Mouse (Mus musculus) T-helper 17 cell (primary cell): ENCODE results near the gene Cdc6.

Experiments used
- in situ Hi-C, 2 experiments: fragments of 300-600 bp; cut with MboI, MseI; formaldehyde crosslinking; loops; 1 replicate in 1 of 2; 2 replicates in 1 of 2; pipeline ENCODE4 v1.15.1; 2025; ENCODE audit warnings: high pct_unique_total_duplicates in 2 of 2

The Cdc6 gene

GRCm38 (mm10) chr11:98907437-98908173, at the start of gene Cdc6:
TSS of gene Cdc6 (plus strand) at chr11:98907801.
- in situ Hi-C loops: no loop called here

GRCm38 (mm10) chr11:98858759-98859731, 48.6 kb upstream of the Cdc6 start:
- in situ Hi-C loops: no loop called here

DNA sequence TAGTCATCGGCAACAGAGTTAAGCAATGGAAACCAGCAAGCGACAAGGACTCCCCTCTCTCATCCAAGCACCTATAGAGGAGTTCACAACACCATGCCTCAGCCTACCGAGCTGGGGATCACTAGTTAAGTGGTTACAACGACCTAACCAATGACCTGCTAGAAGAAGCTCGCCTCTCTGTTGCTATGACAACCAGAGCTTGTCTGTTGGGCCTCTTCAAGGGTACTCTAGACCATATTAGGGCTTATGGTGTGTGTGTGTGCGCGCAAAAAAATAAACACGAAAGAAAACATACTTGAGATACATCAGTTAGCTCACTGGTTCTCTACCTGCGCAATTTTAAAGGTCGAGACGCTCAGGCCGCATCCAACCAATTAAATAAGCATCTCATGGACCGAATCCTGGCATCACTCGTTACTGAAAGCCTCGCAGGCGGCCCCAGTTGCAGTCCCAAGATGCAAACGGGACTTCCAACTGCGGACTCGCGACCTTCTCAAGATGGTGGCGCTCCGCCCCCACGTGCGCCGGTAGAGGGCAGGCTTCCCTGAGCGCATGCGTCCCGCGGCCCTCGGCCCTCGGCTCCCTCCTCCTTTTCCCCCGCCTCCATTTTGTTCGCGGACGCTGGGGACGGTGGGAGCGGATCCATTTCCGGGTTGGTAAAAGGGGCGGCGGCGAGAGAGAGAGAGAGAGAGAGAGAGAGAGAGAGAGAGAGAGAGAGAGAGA, 44.4 kb upstream of the Cdc6 start, which contains the start of gene Wipf2:
Wipf2 (plus strand) TSS at position 611 of the 723 bp plus-strand sequence.
- in situ Hi-C loops: no loop called here

GRCm38 (mm10) chr11:98863751-98864429, 43.7 kb upstream of the Cdc6 start:
- in situ Hi-C loops: no loop called here

- in situ Hi-C loops: no loop called here
These were observed 40.3 kb upstream of the Cdc6 start for GRCm38 (mm10) chr11:98867293-98867692.

- in situ Hi-C loops: no loop called here
These were observed 37.7 kb upstream of the Cdc6 start for GRCm38 (mm10) chr11:98869906-98870305.

GRCm38 (mm10) chr11:98870791-98871190, 36.8 kb upstream of the Cdc6 start:
- in situ Hi-C loops: no loop called here

GRCm38 (mm10) chr11:98871416-98871815, 36.2 kb upstream of the Cdc6 start:
- in situ Hi-C loops: no loop called here

DNA sequence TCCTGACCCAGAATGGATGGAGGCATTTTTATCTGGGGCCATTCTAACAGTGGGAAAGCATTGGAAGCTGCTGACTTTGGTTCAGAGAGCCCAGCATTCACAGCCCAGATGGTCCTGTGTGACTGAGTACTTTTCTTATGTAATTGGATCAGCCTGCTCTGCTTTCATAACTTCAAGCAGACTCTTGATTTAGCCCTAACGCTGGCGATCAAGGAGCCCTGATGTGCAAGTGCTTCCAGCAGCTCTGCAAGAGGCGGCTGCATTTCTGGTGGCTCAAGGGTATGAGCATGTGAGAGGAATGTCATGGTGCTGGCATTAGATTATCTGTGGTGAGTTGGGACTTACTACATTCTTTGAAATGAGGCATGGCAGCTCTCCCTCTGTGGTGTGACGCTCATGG, 35.6 kb upstream of the Cdc6 start:
- in situ Hi-C loops: no loop called here

DNA sequence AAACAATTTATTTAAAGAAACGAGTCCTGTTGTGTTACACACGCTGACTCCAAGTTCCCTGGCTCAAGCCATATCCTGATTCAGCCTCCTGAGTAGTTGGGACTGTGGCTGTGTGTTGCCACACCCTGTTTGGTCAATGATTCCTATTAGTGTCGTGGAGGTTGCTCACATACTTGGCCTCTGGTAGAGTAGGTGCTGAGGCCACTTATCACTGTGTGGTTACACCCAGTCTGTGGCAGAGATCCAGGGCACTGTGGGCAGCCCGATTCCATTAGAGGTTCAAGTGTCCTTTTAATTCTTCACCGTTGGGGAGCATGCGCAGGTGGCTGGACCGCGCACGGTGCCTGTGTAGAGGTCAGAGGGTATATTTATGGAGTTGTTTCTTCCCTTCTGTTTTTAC, 33.7 kb upstream of the Cdc6 start:
- in situ Hi-C loops: no loop called here

GRCm38 (mm10) chr11:98877001-98877400, 30.6 kb upstream of the Cdc6 start:
- in situ Hi-C loops: no loop called here

DNA sequence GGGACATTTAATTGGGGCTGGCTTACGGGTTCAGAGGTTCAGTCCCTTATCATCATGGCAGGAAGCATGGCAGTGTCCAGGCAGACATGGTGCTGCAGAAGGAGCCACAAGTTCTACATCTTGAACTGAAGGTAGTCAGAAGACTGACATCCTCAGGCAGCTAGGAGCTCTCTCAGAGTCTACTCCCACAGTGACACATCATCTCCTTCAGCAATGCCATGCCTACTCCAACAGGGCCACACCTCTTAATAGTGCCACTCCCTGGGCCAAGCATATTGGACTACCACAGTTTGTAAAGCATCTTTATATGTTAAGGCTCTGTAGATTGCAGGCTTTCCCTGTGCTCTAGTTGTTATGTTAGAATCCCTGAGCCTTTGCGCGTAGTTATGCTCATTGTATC, 19.9 kb upstream of the Cdc6 start:
- in situ Hi-C loops: no loop called here

DNA sequence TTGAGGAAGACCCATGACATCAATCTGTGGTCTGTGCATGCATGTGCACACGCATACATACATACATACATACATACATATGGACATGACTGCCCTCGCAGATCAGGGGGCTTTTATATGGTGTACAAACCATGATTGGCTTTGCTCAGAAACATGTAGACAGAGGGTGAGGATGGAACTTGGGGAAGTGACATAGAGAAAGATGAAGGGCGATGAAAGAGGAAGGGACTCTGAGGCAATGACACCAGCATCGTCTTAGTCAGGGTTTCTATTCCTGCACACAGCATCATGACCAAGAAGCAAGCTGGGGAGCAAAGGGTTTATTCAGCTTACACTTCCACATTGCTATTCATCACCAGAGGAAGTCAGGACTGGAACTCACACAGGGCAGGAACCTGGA, 18.5 kb upstream of the Cdc6 start:
- in situ Hi-C loops: no loop called here

DNA sequence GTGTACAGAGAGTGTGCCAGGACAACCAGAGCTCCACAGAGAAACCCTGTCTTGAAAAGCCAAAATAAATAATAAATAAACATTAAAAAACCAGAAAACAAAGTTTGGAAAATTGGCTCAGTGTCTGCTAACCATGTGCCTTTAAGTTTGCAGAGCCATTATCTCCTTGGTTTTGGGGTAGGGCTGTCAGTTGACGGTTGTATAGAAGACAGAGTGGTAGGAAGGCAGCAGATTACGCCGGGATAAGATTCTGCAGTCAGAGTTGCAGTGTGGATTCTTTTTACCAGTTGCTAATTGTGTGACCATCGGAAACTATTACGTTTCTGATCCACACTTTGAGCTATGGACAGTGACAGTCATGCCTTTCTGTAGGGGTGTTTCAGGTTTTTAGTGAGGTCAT, 17.6 kb upstream of the Cdc6 start:
- in situ Hi-C loops: loop anchor here in 1 of 2 experiments (10.0 kb wide), 1 partner anchor 1655 kb away; no protein-coding TSS in a partner anchor

DNA sequence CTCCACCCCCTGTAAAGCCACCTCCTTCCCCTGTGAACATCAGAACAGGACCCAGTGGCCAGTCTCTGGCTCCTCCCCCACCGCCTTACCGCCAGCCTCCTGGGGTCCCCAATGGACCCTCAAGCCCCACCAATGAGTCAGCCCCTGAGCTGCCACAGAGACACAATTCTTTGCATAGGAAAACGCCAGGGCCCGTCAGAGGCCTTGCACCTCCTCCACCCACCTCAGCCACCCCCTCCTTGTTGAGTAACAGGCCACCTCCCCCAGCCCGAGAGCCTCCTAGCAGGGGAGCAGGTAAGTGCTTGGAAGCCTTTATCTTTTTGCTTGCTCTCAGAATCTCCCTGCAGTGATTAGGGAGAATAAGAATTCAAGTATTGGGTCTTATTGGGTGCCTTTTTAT, 15.2 kb upstream of the Cdc6 start:
- in situ Hi-C loops: loop anchor here in 1 of 2 experiments (10.0 kb wide), 1 partner anchor 1658 kb away; no protein-coding TSS in a partner anchor

- in situ Hi-C loops: loop anchor here in 1 of 2 experiments (5.0 kb wide), 1 partner anchor 198 kb away; the partner anchor contains the start of gene Csf3
These were observed 7.0 kb upstream of the Cdc6 start for GRCm38 (mm10) chr11:98900529-98901125.

DNA sequence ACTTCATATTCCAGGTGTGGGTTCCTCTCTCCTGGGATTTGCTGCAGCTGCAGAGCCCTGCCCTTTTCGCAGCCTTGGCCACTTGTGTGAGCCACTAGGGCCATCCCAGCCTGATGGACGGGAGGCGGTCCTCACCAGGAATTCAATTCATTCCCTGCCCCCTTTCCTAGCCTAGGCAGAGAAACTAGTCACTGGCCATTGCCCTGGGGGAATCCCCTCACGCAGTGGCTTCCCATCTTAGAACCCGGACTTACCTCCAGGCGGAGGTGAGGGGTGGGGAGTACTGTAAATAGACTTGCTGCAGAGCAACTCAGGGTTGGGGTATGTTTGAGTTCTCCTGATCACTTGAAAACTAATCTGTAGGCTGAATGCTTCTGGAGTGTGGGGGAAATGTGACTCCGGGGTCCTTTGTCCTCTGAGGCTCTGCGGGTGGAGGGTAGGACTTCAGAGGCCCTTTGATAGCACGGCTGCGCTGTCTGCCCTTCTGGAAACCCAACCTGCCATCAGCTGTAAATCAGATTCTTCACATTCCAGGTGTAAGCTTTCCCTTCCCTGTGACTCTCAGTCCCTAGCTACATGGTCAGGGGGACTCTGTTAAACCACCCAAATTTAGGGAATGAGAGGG, 4.9 kb upstream of the Cdc6 start:
- in situ Hi-C loops: loop anchor here in 1 of 2 experiments (5.0 kb wide), 1 partner anchor 200 kb away; the partner anchor contains the start of gene Csf3

- in situ Hi-C loops: loop anchor here in 1 of 2 experiments (5.0 kb wide), 1 partner anchor 202 kb away; the partner anchor contains the start of gene Csf3
These were observed 3.0 kb upstream of the Cdc6 start for GRCm38 (mm10) chr11:98904577-98904976.

DNA sequence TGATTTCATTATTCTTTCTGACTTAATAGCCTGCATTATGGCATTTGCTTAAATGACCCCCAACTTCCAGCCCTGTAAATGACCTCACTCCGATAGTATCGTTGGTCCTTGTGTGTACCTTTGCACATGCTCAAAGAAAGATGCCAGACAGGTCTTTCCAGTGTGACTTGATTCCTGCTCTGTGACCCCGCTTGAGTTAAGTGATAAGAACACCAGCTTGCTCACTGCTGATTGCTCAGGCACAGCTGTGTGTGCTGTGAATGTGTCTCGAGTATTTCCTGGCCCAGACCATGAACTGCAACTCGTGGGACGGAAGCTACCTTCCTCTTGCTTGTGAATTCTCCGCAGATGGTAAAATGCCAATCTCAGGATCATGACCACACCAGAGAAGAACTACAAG, 2.6 kb upstream of the Cdc6 start:
- in situ Hi-C loops: no loop called here

- in situ Hi-C loops: no loop called here
These were observed 2.0 kb upstream of the Cdc6 start for GRCm38 (mm10) chr11:98905583-98905982.
